Mouse (Mus musculus) megakaryocyte progenitor cell, adult 5-6 weeks (primary cell): ENCODE measurements around the gene Phactr2. TPM values are rescaled to one million over a fixed set of nuclear protein-coding genes. Genes with fewer than 3 reads are reported as not detected.

Experiments
- ATAC-seq: replicated peaks from 2 replicates; pipeline ENCODE4 v1.8.0; 2016; ENCODE audit warnings: mild to moderate bottlenecking, moderate TSS enrichment, inconsistent platforms; ENCODE audit not compliant: poor library complexity
- total RNA-seq, 2 experiments: library from RNA; stranded (forward) in 1 of 2; stranded (reverse) in 1 of 2; fragments of 157-497, 149-512 nt in 1 of 2; fragments of 200-1000 nt in 1 of 2; gene quantifications; 2 replicates each; pipeline versions ENCODE4 v1.2.3 to v1.2.4; 2015 to 2017

Gene Phactr2
- total RNA-seq, 2 experiments from 2014 or later: 21.7 to 26.4 TPM

GRCm38 (mm10) chr10:13451640-13452039 is 22.6 kb downstream of the Phactr2 start:
- ATAC-seq: no peak

- ATAC-seq: no peak
These were observed 25.7 kb downstream of the Phactr2 start for GRCm38 (mm10) chr10:13448283-13449045.

- ATAC-seq: peak; percentile 57
These were observed 27.4 kb downstream of the Phactr2 start for GRCm38 (mm10) chr10:13446791-13447249.

- peak; percentile 42 for ATAC-seq
These were observed 30.0 kb downstream of the Phactr2 start for GRCm38 (mm10) chr10:13444257-13444656.

- peak; percentile 27 for ATAC-seq
These were observed 30.6 kb downstream of the Phactr2 start for GRCm38 (mm10) chr10:13443647-13444046.

- no peak for ATAC-seq
These were observed 33.9 kb downstream of the Phactr2 start for GRCm38 (mm10) chr10:13440292-13440691.

- peak; percentile 75 for ATAC-seq
These were observed 35.9 kb downstream of the Phactr2 start for GRCm38 (mm10) chr10:13438118-13438821.

GRCm38 (mm10) chr10:13437011-13437410 is 37.2 kb downstream of the Phactr2 start:
- no peak for ATAC-seq

- no peak for ATAC-seq
These were observed 41.2 kb downstream of the Phactr2 start for GRCm38 (mm10) chr10:13433016-13433415.

GRCm38 (mm10) chr10:13431641-13432540 is 42.3 kb downstream of the Phactr2 start:
- no peak for ATAC-seq

GRCm38 (mm10) chr10:13429766-13430165 is 44.4 kb downstream of the Phactr2 start:
- peak; percentile 91 for ATAC-seq

GRCm38 (mm10) chr10:13429240-13429639 is 45.0 kb downstream of the Phactr2 start:
- no peak for ATAC-seq

GRCm38 (mm10) chr10:13428536-13428935 is 45.7 kb downstream of the Phactr2 start:
- peak; percentile 42; the same call in 1 of the 2 replicates for ATAC-seq

GRCm38 (mm10) chr10:13427599-13427998 is 46.6 kb downstream of the Phactr2 start:
- ATAC-seq: no peak

GRCm38 (mm10) chr10:13425198-13425597 is 49.0 kb downstream of the Phactr2 start:
- no peak for ATAC-seq

- no peak for ATAC-seq
These were observed 49.7 kb downstream of the Phactr2 start for GRCm38 (mm10) chr10:13424508-13424907.

- no peak for ATAC-seq
These were observed 50.2 kb downstream of the Phactr2 start for GRCm38 (mm10) chr10:13424015-13424414.

- no peak for ATAC-seq
These were observed 52.1 kb downstream of the Phactr2 start for GRCm38 (mm10) chr10:13422121-13422520.

- ATAC-seq: no peak
These were observed 55.0 kb downstream of the Phactr2 start for GRCm38 (mm10) chr10:13419246-13419645.

GRCm38 (mm10) chr10:13415489-13416104 is 58.6 kb downstream of the Phactr2 start:
- no peak for ATAC-seq
